Mouse (Mus musculus) forebrain, embryonic 13.5 days (tissue): ENCODE results near the gene Borcs8. TPM values are rescaled to one million over a fixed set of nuclear protein-coding genes. Genes with fewer than 3 reads are reported as not detected.
A peak's percentile ranks its signal among the peaks of the same experiment; 100 is the strongest.

ENCODE experiments used
- ATAC-seq: fragments of 200-750 bp; cut with Nextera tagmentation; 2 replicates; pipeline ENCODE4 v1.8.0; 2017
- H3K27ac ChIP-seq: fragments of 300-500 bp; sonication (generic); 2 replicates; pipeline ENCODE4 v1.5.1; 2015; ENCODE audit warnings: inconsistent platforms, mild to moderate bottlenecking, moderate library complexity
- H3K27me3 ChIP-seq: fragments of 300-500 bp; sonication (generic); 2 replicates; pipeline ENCODE4 v1.6.1; 2015; ENCODE audit warnings: mild to moderate bottlenecking, inconsistent platforms
- H3K36me3 ChIP-seq: fragments of 300-500 bp; sonication (generic); 2 replicates; pipeline ENCODE4 v1.6.1; 2015; ENCODE audit warnings: mild to moderate bottlenecking, inconsistent platforms; ENCODE audit not compliant: poor library complexity, severe bottlenecking
- H3K4me1 ChIP-seq: fragments of 300-500 bp; sonication (generic); 2 replicates; pipeline ENCODE4 v1.6.1; 2015; ENCODE audit warnings: inconsistent platforms
- H3K4me2 ChIP-seq: fragments of 300-500 bp; sonication (generic); 2 replicates; pipeline ENCODE4 v1.6.1; 2015; ENCODE audit warnings: inconsistent platforms, mild to moderate bottlenecking, moderate library complexity
- H3K4me3 ChIP-seq: fragments of 300-500 bp; sonication (generic); 2 replicates; pipeline ENCODE4 v1.5.1; 2015; ENCODE audit warnings: mild to moderate bottlenecking, inconsistent platforms
- H3K9ac ChIP-seq: fragments of 300-500 bp; sonication (generic); 2 replicates; pipeline ENCODE4 v1.6.1; 2015; ENCODE audit warnings: mild to moderate bottlenecking, inconsistent platforms
- H3K9me3 ChIP-seq: fragments of 300-500 bp; sonication (generic); replicated peaks from 2 replicates; pipeline ENCODE4 v1.6.1; 2016; ENCODE audit warnings: inconsistent platforms
- WGBS: fragments of 180-500 bp; shearing (Covaris S2); methylation state at CpG from one replicate; pipeline ENCODE4 v1.1.7; 2015; 5-methylcytosine and 5-hydroxymethylcytosine counted together
- polyA plus RNA-seq: library from polyadenylated mRNA; unstranded; fragments of >200 nt; fragmentation: Nextera tagmentation; extraction: Ambion mirVana; gene quantifications from 2 replicates; pipeline ENCODE4 v1.2.1, GENCODE M21; 2015

The Borcs8 gene
- polyA plus RNA-seq, 1 experiment from 2014 or later: 48.0 TPM

DNA sequence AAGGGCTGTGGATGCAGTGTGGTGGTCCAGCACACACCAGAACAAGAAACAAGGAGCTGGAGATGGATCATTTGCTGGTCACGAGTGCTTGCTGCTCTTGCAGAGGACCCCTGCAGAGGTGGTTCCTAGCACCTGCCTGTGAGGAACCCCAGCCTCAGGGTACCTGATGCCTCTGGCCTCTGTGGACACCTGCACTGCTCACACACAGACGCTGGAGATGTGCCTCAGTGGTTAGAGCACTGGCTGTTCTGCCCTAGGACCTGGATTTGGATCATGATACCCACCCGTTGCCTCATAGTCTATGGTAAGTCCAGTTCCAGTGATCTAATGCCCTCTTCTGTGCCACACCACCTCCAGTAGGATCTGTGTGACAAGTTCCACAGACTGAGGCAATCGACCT lies 2.7 kb upstream of the Borcs8 start:
- H3K4me1 ChIP-seq: peaks cover 29% of the 10 kb centered on the region
- ATAC-seq: no peak
- H3K27me3 ChIP-seq: no peaks in the 10 kb centered on the region
- WGBS: 89% methylated on average over 4 of the region's 4 CpGs
- no peak overlapping the region for H3K4me2 ChIP-seq
- no peaks in the 10 kb centered on the region for H3K9me3 ChIP-seq
- peaks cover 46% of the 10 kb centered on the region for H3K36me3 ChIP-seq
- no peak overlapping the region for H3K9ac ChIP-seq
- H3K27ac ChIP-seq: no peak overlapping the region
- no peak overlapping the region for H3K4me3 ChIP-seq

DNA sequence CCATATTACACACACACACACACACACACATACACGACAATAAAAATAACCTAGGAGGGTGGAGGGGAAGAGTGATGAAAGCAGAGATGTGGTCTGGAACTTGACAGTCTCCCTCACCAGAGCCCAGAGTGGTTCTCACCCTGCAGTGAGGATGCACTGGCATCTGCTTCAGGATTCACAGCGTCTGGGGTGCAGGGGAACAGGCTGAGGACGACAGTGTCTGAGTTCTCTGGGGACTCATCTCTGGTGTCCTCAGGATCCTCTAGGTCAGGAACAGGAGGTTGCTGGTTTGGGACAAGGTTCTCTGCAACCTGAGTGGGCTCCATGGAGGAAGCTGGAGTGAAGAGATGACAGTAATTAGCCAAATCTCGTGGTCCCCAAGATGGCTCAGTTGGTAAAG lies 1.4 kb upstream of the Borcs8 start:
- Histone ChIP-seq H3K9me3 (no peaks in the 10 kb centered on the region), H3K27me3 (no peaks in the 10 kb centered on the region), H3K4me1 (peaks cover 24% of the 10 kb centered on the region), H3K4me3 (peak overlapping the region; percentile 78), H3K36me3 (peaks cover 51% of the 10 kb centered on the region), H3K4me2 (peak overlapping the region; percentile 75), H3K27ac (no peak overlapping the region), H3K9ac (peak overlapping the region; percentile 66; the same call in 1 of the 2 replicates)
- 81% methylated on average over 4 of the region's 4 CpGs for WGBS
- ATAC-seq: no peak

DNA sequence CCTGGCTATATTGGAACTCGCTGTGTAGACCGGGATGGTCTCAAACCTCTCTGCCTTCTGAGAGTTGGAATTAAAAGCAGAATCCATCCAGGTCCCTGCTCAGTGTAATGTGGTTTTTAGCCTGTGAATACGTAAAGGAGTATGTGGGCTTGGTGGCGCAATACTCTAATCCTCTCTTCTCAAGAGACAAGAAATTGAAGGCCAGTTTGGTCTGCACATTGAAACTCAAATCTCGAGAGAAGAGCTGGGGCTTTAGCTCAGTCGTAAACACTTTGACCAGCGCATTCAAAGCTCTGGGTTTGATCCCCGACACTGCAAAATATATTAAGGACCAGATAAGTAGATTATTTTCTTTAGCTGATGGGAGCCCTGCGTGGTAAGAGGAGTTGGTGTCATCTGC lies 682 bp downstream of the Borcs8 start:
- Histone ChIP-seq H3K27ac (peak overlapping the region; percentile 80), H3K4me1 (peaks cover 24% of the 10 kb centered on the region), H3K36me3 (peaks cover 51% of the 10 kb centered on the region), H3K27me3 (no peaks in the 10 kb centered on the region), H3K9ac (peak overlapping the region; percentile 89), H3K4me2 (peak overlapping the region; percentile 75), H3K9me3 (no peaks in the 10 kb centered on the region), H3K4me3 (peak overlapping the region; percentile 78)
- ATAC-seq: no peak
- WGBS: 14% methylated on average over 9 of the region's 9 CpGs

DNA sequence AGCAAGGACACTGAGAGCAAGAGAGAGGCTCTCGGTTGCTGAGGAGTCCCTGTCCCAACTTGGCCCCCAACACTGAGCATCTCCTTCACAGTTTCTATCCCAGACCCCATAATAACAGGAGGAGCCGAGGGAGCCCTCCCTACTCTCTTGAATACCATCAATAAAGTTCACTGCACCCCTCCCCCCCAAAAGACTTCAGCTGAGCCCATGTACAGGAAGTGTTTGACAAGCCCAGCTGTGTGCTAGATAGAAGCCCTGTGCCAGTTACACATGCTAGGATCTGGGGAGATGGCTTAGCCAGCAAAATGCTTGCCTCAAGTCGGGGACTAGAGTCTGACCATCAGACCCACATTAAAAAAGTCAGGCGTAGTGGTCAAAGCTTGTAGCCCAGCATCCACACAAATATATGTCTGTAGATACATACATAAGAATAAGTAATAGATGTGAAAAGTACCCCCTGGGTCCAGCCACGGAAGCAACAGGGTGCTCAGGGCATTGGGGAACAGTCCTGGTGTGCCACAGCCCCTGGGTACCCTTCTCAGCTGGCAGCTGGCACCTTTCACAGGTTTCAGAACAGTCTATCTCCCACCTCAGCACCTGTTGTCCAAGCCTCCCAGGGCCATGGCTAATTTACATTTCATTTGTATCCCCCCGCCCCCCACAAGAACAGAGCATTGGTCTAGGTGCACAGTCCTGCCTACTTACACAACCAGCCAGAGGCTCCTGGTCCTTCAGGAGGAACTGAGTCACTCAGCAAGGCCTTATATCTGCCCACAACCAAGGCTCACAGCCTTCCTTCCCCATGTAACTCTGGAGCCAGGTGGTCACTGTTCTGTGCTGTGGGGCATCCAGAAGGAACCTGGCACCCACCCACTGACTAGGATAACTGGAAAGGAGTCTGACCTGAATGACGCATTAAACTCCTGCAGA lies 8.6 kb downstream of the Borcs8 start:
- ATAC-seq: no peak
- peaks cover 7% of the 10 kb centered on the region; the same call in 1 of the 2 replicates for H3K4me1 ChIP-seq
- 88% methylated on average over 7 of the region's 7 CpGs for WGBS

DNA sequence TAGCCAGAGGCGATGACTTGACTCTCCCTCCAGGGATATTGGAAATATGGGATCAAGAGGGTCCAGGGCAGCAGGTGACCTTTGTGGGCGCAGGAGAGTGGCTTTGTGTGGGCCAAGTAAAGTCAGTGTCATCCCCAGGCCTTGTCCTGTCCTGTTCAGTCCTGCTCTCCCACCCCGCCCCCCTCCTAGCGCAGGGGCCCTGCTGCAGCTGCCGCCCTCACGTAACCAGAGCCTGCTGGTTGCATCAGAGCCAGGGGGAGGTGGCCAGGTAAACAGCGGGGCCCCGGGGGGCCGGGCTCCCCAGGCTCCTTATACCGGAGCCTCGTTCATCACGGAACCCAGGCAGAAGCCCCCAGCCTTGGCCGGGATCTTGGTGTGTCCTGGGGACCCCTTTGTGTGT lies 10.9 kb downstream of the Borcs8 start:
- no peak overlapping the region for H3K4me2 ChIP-seq
- no peak overlapping the region for H3K27ac ChIP-seq
- H3K9me3 ChIP-seq: no peaks in the 10 kb centered on the region
- ATAC-seq: no peak
- peaks cover 4% of the 10 kb centered on the region; the same call in 1 of the 2 replicates for H3K27me3 ChIP-seq
- H3K4me1 ChIP-seq: peaks cover 7% of the 10 kb centered on the region; the same call in 1 of the 2 replicates
- WGBS: 19% methylated on average over 13 of the region's 13 CpGs
- peaks cover 23% of the 10 kb centered on the region for H3K36me3 ChIP-seq
- H3K9ac ChIP-seq: no peak overlapping the region
- no peak overlapping the region for H3K4me3 ChIP-seq

More for the DNA sequence above, 8.6 kb downstream of the Borcs8 start:
- no peak overlapping the region for H3K27ac ChIP-seq
- H3K36me3 ChIP-seq: peaks cover 45% of the 10 kb centered on the region
- no peak overlapping the region for H3K4me3 ChIP-seq
- H3K9me3 ChIP-seq: no peaks in the 10 kb centered on the region
- no peak overlapping the region for H3K4me2 ChIP-seq
- no peak overlapping the region for H3K9ac ChIP-seq
- H3K27me3 ChIP-seq: peaks cover 4% of the 10 kb centered on the region; the same call in 1 of the 2 replicates

DNA sequence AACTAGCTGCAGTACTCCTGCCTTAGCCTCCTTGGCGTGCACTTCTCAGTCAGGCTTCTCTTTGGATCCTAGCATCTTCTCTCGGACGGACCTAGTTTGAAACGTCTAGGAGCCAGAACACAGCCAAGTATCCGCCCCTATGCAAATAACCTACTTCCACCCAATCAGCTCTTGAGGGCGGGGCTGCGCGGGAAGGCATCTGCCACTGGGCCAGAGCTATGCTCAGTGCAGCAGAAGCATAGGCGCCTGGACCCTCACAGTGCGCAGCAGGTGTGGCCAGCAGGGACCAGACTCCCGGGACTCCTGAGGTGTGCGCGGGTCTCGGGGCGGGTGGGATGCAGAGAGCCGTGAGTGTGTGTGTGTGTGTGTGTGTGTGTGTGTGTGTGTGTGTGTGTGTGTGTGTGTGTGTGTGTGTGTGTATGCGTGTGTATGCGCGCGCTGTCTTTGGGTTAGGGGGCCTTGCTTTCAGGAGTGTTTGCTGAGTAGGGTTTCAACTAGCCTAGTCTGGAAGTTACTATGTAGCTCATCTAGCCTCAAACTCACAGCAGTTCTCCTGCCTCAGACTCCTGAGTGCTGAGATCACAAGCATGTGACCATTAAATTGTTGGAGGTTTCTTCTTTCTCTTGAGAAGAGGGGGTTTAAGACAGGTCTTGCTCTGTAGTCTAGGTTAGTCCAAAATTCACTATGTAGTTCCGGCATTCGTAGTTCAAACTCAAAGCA lies 13.4 kb downstream of the Borcs8 start:
- no peaks in the 10 kb centered on the region for H3K9me3 ChIP-seq
- H3K27ac ChIP-seq: no peak overlapping the region
- H3K4me1 ChIP-seq: peaks cover 7% of the 10 kb centered on the region; the same call in 1 of the 2 replicates
- H3K27me3 ChIP-seq: peaks cover 8% of the 10 kb centered on the region; the same call in 1 of the 2 replicates
- 12% methylated on average over 22 of the region's 22 CpGs for WGBS
- H3K4me3 ChIP-seq: no peak overlapping the region; the same call in 1 of the 2 replicates
- H3K9ac ChIP-seq: no peak overlapping the region
- ATAC-seq: peak; percentile 96
- H3K4me2 ChIP-seq: peak overlapping the region; percentile 48
- H3K36me3 ChIP-seq: no peaks in the 10 kb centered on the region

DNA sequence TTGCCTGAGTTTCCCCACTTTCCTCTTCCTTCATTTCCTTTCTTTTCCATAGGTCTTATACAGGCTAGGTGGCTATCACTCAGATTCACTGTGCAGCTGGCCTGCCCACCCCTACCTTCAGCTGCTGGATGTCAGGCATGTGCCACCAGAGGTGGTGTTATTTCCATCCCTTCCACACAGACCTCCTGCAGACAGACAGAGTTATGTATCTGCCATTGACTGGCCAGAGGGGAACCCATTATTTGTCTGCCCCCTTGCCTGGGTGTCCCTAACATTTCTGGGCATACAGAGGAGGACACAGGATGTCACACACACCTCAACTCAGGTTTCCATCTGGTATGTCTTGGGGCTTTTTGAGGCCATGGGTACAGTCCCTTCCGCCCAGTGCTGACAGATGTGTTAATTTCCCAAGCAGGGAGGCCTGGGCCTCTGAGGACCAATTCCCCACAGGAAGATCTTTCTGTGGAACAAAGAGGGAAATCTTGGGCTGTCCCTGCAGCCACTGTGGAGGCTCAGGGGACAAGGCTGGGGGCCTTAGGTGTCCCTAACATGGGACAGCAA lies 18.0 kb downstream of the Borcs8 start:
- H3K4me1 ChIP-seq: peaks cover 5% of the 10 kb centered on the region
- no peaks in the 10 kb centered on the region for H3K36me3 ChIP-seq
- no peak for ATAC-seq
- no peak overlapping the region for H3K27ac ChIP-seq
- WGBS: 96% methylated on average over 1 of the region's 1 CpGs
- H3K4me3 ChIP-seq: no peak overlapping the region
- no peak overlapping the region for H3K4me2 ChIP-seq
- no peaks in the 10 kb centered on the region for H3K9me3 ChIP-seq
- H3K27me3 ChIP-seq: peaks cover 4% of the 10 kb centered on the region; the same call in 1 of the 2 replicates
- H3K9ac ChIP-seq: no peak overlapping the region; the same call in 1 of the 2 replicates

DNA sequence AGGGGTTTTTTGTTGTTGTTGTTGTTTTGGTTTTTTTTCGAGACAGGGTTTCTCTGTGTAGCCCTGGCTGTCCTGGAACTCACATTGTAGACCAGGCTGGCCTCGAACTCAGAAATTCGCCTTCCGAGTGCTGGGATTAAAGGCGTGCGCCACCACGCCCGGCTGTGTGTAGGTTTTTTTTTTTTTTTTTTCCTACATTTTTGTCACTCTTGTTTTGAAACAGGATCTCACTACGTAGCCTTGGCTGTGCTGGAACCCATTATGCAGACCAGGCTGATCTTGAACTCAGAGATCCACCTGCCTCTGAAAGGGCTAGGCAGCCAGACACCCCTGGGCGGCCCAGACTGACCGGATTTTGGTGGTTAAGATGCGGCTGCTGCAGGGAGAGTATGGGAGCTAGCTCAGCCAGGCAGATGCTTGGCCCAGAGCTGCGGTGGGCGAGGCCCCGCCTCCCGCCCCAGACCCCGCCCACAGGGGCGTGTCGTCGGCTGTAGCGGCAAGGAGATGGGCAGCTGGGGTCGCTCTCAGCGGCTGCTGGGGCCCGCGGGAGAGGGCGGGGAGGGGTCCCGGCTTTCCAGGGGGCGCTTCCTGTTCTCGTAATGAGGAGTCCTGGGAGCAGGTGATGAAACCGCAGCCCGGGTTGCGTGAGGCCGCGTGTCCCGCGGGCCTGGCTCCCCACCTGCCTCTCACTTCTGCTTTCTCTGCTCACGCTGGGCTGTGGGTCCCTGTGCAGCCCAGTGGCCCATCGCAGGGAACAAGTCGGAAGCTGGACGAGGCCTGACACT lies 19.0 kb downstream of the Borcs8 start:
- Histone ChIP-seq H3K4me2 (peak overlapping the region; percentile 71), H3K9me3 (no peaks in the 10 kb centered on the region)
- 13% methylated on average over 38 of the region's 40 CpGs for WGBS

DNA sequence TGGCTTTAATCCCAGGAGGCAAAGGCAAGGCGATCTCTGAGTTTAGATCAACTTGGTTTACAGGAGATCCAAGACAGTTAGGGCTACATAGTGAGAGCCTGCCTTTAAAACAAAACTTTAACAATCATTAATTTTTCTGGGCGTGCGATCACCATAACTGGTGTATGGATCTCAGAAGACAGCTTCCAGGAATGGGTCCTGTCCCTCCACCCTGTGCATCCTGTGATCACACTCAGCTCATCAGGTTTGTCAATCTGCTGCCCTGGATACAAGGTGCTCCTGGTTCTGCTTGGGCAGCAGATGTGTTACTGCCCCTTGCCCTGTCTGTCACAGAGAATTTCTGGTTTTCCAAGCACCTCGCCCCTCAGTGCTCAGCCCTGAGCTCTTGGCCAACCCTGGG lies 19.9 kb downstream of the Borcs8 start:
- Histone ChIP-seq H3K27me3 (0 out of 2 replicates have a peak, but pooled peaks cover 4% of the 10 kb centered on the region), H3K4me1 (peaks cover 4% of the 10 kb centered on the region), H3K9me3 (no peaks in the 10 kb centered on the region), H3K9ac (no peak overlapping the region), H3K27ac (no peak overlapping the region), H3K4me2 (no peak overlapping the region), H3K4me3 (no peak overlapping the region), H3K36me3 (no peaks in the 10 kb centered on the region)
- WGBS: 91% methylated on average over 4 of the region's 4 CpGs
- ATAC-seq: no peak

More for the DNA sequence above, 19.0 kb downstream of the Borcs8 start:
- peak overlapping the region; percentile 48 for H3K4me3 ChIP-seq
- H3K27me3 ChIP-seq: peaks cover 4% of the 10 kb centered on the region; the same call in 1 of the 2 replicates
- no peaks in the 10 kb centered on the region for H3K36me3 ChIP-seq
- peak overlapping the region; percentile 64 for H3K9ac ChIP-seq
- H3K4me1 ChIP-seq: peaks cover 4% of the 10 kb centered on the region
- H3K27ac ChIP-seq: no peak overlapping the region
- ATAC-seq: peak; percentile 96

DNA sequence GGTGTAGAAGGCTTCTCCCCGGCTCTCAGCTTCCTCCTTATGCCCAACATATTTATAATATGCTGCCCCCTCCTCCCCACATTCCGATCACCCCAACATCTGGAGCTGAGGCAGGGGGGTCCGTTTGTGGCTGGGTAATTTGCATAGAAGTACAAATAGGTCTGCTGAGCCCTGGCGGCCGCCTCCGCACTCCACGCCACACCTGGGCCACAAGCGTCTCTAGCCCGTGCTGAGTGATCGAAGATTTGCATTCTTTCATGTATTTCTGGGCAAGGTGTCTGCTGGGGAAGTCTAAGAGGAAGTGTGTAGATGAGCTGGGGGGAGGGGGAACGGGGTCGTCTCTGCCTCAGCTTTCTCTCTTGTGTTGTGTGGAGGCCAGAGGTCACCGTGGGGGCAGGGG lies 20.7 kb downstream of the Borcs8 start:
- no peak overlapping the region for H3K27ac ChIP-seq
- H3K4me3 ChIP-seq: no peak overlapping the region
- no peaks in the 10 kb centered on the region for H3K9me3 ChIP-seq
- no peaks in the 10 kb centered on the region for H3K36me3 ChIP-seq
- 0 out of 2 replicates have a peak, but pooled peaks cover 6% of the 10 kb centered on the region for H3K27me3 ChIP-seq
- WGBS: 68% methylated on average over 13 of the region's 13 CpGs
- ATAC-seq: no peak
- H3K4me1 ChIP-seq: peaks cover 4% of the 10 kb centered on the region
- no peak overlapping the region for H3K4me2 ChIP-seq
- H3K9ac ChIP-seq: no peak overlapping the region

DNA sequence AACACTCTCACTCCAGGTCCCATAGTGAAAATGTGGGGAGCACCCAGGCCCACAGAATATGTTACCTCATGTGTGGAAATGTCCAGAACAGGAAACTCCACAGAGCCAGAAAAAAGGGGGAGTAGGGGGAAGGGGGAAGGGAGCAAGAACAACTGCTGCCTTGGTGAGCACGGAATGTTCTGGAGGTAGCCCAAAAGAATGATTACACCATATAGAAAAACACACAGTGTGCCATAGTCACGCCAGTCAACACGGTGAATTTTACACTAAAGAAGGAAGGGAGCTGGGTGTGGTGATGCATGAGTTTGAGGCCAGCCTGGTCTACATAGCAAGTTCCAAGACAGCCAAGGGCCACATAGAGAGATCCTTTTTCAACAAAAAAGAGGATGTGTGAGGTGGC lies 24.0 kb downstream of the Borcs8 start:
- no peak for ATAC-seq
- Histone ChIP-seq H3K27ac (no peak overlapping the region), H3K9me3 (no peaks in the 10 kb centered on the region), H3K9ac (no peak overlapping the region), H3K36me3 (no peaks in the 10 kb centered on the region), H3K4me1 (peaks cover 5% of the 10 kb centered on the region), H3K4me3 (no peak overlapping the region), H3K27me3 (peaks cover 15% of the 10 kb centered on the region), H3K4me2 (no peak overlapping the region)
- WGBS: 86% methylated on average over 3 of the region's 3 CpGs
